Mouse (Mus musculus) kidney, adult 2 months (tissue): ENCODE data around the gene Slc31a1. TPM values are rescaled to one million over a fixed set of nuclear protein-coding genes. Genes with fewer than 3 reads are reported as not detected.

ENCODE experiments used
- DNase-seq: peaks from one replicate; pipeline ENCODE4 v3.0.0; 2021
- H3K27ac ChIP-seq: fragments of 200-500 bp; 2 replicates; pipeline ENCODE4 v1.5.1; 2012; ENCODE audit warnings: low read depth, low read length, control low read depth, inconsistent platforms; ENCODE audit not compliant: insufficient read depth
- H3K27me3 ChIP-seq: fragments of 200-500 bp; replicated peaks from 2 replicates; pipeline ENCODE4 v1.6.1; 2012; ENCODE audit warnings: mild to moderate bottlenecking, moderate library complexity, low read length, inconsistent platforms; ENCODE audit not compliant: control insufficient read depth, insufficient read depth
- H3K36me3 ChIP-seq: fragments of 200-500 bp; 2 replicates; pipeline ENCODE4 v1.6.1; 2012; ENCODE audit warnings: mild to moderate bottlenecking, moderate library complexity, low read length, inconsistent platforms; ENCODE audit not compliant: control insufficient read depth, insufficient read depth
- H3K4me1 ChIP-seq: fragments of 200-500 bp; 2 replicates; pipeline ENCODE4 v1.6.1; 2011; ENCODE audit warnings: low read length; ENCODE audit not compliant: control insufficient read depth, insufficient read depth
- H3K4me3 ChIP-seq: fragments of 200-500 bp; 2 replicates; pipeline ENCODE4 v1.5.1; 2011; ENCODE audit warnings: mild to moderate bottlenecking, low read depth, low read length, control low read depth; ENCODE audit not compliant: insufficient read depth
- CTCF ChIP-seq: fragments of 200-500 bp; conservative IDR thresholded peaks from 2 replicates; pipeline ENCODE4 v1.5.1; 2011; ENCODE audit warnings: low read depth, mild to moderate bottlenecking, control low read depth, low read length, moderate library complexity, mixed read lengths; ENCODE audit not compliant: insufficient read depth, insufficient read length
- POLR2A ChIP-seq: fragments of 200-500 bp; IDR thresholded peaks from one replicate; pipeline ENCODE4 v1.6.1; 2011; ENCODE audit warnings: low read depth, low read length, control low read depth
- WGBS: fragments of 180-500 bp; shearing (Covaris S2); methylation state at CpG from one replicate; pipeline ENCODE4 v1.1.7; 2018; 5-methylcytosine and 5-hydroxymethylcytosine counted together
- polyA plus RNA-seq: library from polyadenylated mRNA; depleted of rRNA; stranded (reverse); fragments of >200 nt; gene quantifications from 2 replicates; pipeline ENCODE4 v1.2.3, GENCODE M21; 2012

Slc31a1 gene
- polyA plus RNA-seq, 1 experiment: 78.3 TPM

GRCm38 (mm10) chr4:62362437-62362836 lies 1.9 kb downstream of the Slc31a1 start:
- TF ChIP-seq POLR2A: no peak
- TF ChIP-seq CTCF: no peak
- 57% methylated on average over 2 of the region's 2 CpGs for WGBS
- no peaks in the 10 kb centered on the region for H3K27me3 ChIP-seq
- no peak overlapping the region for H3K27ac ChIP-seq
- H3K4me1 ChIP-seq: peaks cover 23% of the 10 kb centered on the region
- H3K4me3 ChIP-seq: no peak overlapping the region
- no peak for DNase-seq
- no peaks in the 10 kb centered on the region; the same call in 1 of the 2 replicates for H3K36me3 ChIP-seq

GRCm38 (mm10) chr4:62364299-62364698 lies 3.8 kb downstream of the Slc31a1 start:
- Histone ChIP-seq H3K27me3 (no peaks in the 10 kb centered on the region), H3K4me1 (peaks cover 23% of the 10 kb centered on the region), H3K27ac (no peak overlapping the region), H3K4me3 (no peak overlapping the region), H3K36me3 (no peaks in the 10 kb centered on the region; the same call in 1 of the 2 replicates)
- DNase-seq: no peak
- TF ChIP-seq POLR2A (no peak), CTCF (no peak)
- WGBS: 71% methylated on average over 8 of the region's 8 CpGs

GRCm38 (mm10) chr4:62366291-62366690 lies 5.8 kb downstream of the Slc31a1 start:
- H3K27ac ChIP-seq: no peak overlapping the region; the same call in 1 of the 2 replicates
- WGBS: 63% methylated on average over 4 of the region's 4 CpGs
- H3K4me3 ChIP-seq: no peak overlapping the region
- TF ChIP-seq CTCF: no peak
- TF ChIP-seq POLR2A: no peak
- no peak for DNase-seq
- H3K27me3 ChIP-seq: no peaks in the 10 kb centered on the region
- H3K4me1 ChIP-seq: peaks cover 21% of the 10 kb centered on the region
- H3K36me3 ChIP-seq: no peaks in the 10 kb centered on the region; the same call in 1 of the 2 replicates

GRCm38 (mm10) chr4:62367586-62367985 lies 7.1 kb downstream of the Slc31a1 start:
- 57% methylated on average over 6 of the region's 6 CpGs for WGBS
- Histone ChIP-seq H3K4me3 (no peak overlapping the region), H3K27me3 (no peaks in the 10 kb centered on the region), H3K36me3 (no peaks in the 10 kb centered on the region; the same call in 1 of the 2 replicates), H3K27ac (peak overlapping the region; percentile 50; the same call in 1 of the 2 replicates), H3K4me1 (peaks cover 25% of the 10 kb centered on the region)
- peak; percentile 71 for DNase-seq
- no peak for TF ChIP-seq POLR2A
- TF ChIP-seq CTCF: no peak

DNA sequence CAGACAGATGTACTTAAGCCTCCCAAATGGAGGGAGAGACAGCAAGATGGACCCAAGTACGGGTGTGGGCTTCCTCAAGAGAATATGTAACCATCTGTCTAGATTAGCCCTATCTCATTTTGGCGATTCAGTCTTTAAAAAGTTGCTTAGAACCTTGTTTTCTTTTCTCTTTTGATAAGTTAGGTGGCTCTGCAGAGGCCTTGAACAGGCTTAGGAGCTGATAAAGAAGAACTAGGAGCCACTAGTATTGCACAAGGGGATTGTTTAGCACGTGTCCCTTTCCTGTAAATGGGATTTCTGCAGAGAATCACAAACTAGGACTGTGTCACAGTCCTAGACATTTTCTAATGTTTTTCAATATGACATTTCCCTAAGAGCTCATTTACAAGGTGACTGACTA lies 8.6 kb downstream of the Slc31a1 start:
- 77% methylated on average over 3 of the region's 3 CpGs for WGBS
- TF ChIP-seq CTCF (no peak), POLR2A (no peak)
- peaks cover 33% of the 10 kb centered on the region for H3K4me1 ChIP-seq
- no peaks in the 10 kb centered on the region for H3K27me3 ChIP-seq
- DNase-seq: no peak
- H3K27ac ChIP-seq: no peak overlapping the region
- no peaks in the 10 kb centered on the region; the same call in 1 of the 2 replicates for H3K36me3 ChIP-seq
- no peak overlapping the region for H3K4me3 ChIP-seq

DNA sequence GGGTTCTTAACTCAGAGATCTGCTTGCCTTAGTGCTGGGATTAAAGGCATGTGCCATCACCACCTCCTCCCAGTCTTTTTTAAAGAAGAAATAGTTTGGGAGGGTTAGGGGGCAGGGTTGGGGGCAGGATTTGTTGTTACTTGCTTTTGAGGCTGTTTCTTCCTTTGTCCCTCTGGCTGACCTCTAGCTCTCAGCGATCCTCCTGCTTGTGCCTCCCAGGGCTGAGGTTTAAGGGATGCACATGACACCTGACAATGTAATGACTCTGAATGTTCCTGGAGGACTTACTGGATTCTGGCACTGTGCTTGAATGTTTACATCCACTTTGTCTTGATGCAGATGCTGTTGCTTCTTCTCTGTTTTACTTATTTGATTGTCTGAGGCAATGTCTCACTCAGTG lies 11.9 kb downstream of the Slc31a1 start:
- Histone ChIP-seq H3K4me1 (peaks cover 27% of the 10 kb centered on the region), H3K36me3 (no peaks in the 10 kb centered on the region), H3K27ac (no peak overlapping the region), H3K4me3 (no peak overlapping the region), H3K27me3 (no peaks in the 10 kb centered on the region)
- no peak for DNase-seq
- no peak for TF ChIP-seq CTCF
- no peak for TF ChIP-seq POLR2A
- WGBS: 39% methylated on average over 1 of the region's 1 CpGs

- Histone ChIP-seq H3K27me3 (no peaks in the 10 kb centered on the region), H3K36me3 (no peaks in the 10 kb centered on the region), H3K4me1 (peaks cover 23% of the 10 kb centered on the region), H3K27ac (peak overlapping the region; percentile 29; the same call in 1 of the 2 replicates), H3K4me3 (no peak overlapping the region)
- no peak for TF ChIP-seq CTCF
- WGBS: 73% methylated on average over 9 of the region's 9 CpGs
- DNase-seq: no peak
Observed at GRCm38 (mm10) chr4:62372818-62373520, 12.4 kb downstream of the Slc31a1 start.
